Mouse (Mus musculus): Measurements from ENCODE around the gene Nek7.

DNA sequence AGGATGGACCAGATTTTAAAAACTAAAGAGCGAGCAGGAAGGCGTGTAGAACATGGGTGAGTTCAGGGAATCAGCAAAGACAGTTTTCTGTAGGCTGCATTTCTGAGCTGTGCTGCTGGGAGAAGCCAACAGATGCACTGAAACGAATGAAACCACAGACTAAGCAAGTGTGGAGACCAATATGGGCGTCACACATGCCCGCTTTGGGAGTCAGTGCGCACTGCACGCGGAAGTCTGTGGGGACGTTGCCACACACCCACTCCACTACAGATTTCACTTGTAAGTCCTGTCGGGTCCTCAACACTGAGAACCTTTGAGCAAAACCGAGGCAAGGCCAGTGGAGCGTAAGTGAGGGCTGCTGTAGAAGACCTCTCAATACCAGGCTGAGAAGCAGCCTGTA is 59.2 kb downstream of the Nek7 start:
- TF ChIP-seq POLR2A (IDR thresholded peaks at IDR 0.05; ENCODE audit: low read depth, low read length) (peak; percentile 58), CHD2 (IDR thresholded peaks at IDR 0.05; ENCODE audit: low read length) (0 out of 2 replicates have a peak, but pooled peaks have one; percentile 24)

Measured in CH12.LX (cell line).